Mouse (Mus musculus): Measurements from ENCODE around the gene Itga9.

Gene Itga9

DNA sequence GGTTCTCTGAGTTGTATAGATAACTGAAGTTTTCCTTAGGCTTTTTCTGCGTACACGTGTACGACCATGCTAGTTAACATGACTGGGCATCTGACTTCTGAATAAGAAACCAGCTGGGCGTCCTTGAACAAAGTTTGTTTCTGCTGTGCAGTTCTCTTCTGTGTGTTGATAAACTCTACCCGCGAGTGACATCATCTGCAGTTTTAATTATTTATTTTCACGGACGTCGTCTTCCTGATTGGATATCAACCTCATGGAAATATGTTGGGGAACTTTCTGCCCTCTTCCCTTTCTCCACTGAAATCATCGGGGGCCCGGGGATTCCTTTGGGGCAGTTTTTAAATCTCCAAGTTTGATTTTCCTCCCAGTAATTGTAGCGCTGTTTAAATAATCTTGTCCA lies 327.8 kb downstream of the Itga9 start:
- no peak for ATAC-seq (ENCODE audit: insufficient number of reproducible peaks, low FRiP score, low TSS enrichment)

- ATAC-seq (ENCODE audit: insufficient number of reproducible peaks, low FRiP score, low TSS enrichment), result no peak
Measured at GRCm38 (mm10) chr9:118935098-118935497, 328.6 kb downstream of the Itga9 start.

- no peak for ATAC-seq (ENCODE audit: insufficient number of reproducible peaks, low FRiP score, low TSS enrichment)
Measured at GRCm38 (mm10) chr9:118936071-118936470, 329.6 kb downstream of the Itga9 start.

DNA sequence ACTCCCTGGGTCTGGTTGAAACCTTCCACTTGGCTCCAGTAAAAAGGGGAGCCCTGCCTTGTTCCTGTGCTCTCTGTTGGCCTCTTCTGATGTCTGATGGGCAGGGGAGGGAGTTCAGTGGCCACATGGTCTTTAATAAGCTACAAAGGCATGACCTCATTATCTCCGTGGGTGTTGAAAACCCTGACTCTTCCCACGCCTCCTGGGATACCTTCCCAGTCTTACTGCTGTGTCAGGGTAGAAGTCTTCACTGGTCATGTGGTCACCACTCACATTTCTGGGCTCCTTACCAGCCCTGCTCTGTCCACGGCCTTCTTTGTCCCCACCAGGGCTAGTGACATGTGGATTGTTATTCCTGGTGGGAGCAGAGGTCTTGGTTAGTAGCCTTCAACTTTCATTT lies 331.0 kb downstream of the Itga9 start:
- no peak for ATAC-seq (ENCODE audit: insufficient number of reproducible peaks, low FRiP score, low TSS enrichment)

DNA sequence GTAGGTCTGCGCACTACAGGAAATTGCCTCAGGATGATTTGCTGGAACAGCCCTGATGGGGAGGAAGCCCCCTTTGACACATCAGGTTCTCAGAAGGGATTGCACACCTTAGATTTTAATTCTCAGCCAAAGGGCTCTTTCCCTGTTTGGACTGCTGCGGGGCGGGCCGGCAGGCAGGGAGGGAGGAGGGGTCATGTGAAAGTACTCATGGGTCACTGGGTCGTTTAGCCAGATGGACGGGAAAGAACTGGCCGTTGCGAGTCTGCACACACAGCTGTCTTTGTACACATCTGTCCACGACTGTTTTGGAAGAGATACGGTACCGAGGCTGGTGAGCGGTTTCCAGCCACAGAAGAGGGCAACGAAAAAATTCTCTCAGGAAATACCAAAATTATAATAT lies 332.9 kb downstream of the Itga9 start:
- no peak for ATAC-seq (ENCODE audit: insufficient number of reproducible peaks, low FRiP score, low TSS enrichment)

GRCm38 (mm10) chr9:118939831-118940230 lies 333.3 kb downstream of the Itga9 start:
- no peak for ATAC-seq (ENCODE audit: insufficient number of reproducible peaks, low FRiP score, low TSS enrichment)

GRCm38 (mm10) chr9:118940591-118941207 lies 334.2 kb downstream of the Itga9 start:
- no peak for ATAC-seq (ENCODE audit: insufficient number of reproducible peaks, low FRiP score, low TSS enrichment)

DNA sequence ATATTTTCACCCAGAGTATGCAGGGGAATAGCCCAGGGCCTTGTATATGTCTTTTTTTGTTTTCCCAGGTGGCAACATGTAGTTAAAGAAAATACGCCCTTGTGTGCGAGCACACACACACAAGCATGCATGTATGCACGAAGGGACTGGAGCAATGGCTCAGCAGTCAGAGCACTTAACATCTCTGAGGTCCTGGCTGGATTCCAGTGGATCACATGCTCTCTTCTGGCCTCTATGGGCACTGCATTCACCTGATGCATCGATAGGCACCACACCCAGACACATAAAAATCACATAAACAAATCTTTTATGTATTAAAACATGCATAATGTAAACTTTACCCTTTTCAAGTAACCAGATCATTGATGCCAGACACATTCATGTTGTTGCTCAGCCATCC lies 335.5 kb downstream of the Itga9 start:
- ATAC-seq (ENCODE audit: insufficient number of reproducible peaks, low FRiP score, low TSS enrichment), result no peak

- no peak for ATAC-seq (ENCODE audit: insufficient number of reproducible peaks, low FRiP score, low TSS enrichment)
Measured at GRCm38 (mm10) chr9:118943941-118944340, 337.5 kb downstream of the Itga9 start.

DNA sequence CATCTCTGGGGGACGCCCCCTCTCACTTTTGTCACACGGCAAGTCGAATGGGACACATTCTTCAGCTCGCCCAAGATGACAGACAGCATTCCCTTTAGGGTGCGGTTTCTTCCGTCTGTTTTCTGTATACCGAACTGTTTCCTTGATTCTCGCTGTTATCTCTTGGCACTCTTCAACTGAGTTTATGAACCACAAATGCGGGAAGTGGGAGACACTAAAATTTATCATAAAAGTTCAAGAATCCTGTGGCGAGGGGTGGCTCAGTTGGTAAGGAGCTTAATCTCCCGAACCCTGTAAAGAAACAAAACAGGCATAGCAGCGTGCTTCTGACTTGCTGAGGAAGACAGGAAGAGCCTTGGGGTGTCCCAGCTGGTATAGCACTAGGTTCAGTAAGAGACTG lies 337.9 kb downstream of the Itga9 start:
- ATAC-seq (ENCODE audit: insufficient number of reproducible peaks, low FRiP score, low TSS enrichment), result no peak

DNA sequence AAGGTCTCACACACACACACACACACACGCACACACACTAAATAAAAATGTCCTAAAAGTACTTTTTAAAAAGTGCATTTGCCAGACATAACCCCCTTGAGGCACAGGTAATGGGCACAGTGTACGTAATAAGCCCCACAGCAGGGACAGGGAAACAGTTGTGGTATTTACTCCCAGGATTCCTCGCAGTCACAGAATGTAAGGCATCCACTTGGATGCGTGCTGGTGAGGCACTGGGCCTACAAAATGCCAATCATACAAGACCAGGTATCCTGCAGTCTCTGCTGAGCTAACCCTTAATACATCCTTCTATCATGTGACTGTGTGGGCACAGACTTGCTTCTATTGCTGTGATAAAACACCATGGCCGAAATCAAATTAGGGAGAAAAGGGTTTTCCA lies 342.0 kb downstream of the Itga9 start:
- ATAC-seq (ENCODE audit: insufficient number of reproducible peaks, low FRiP score, low TSS enrichment), result no peak

- no peak for ATAC-seq (ENCODE audit: insufficient number of reproducible peaks, low FRiP score, low TSS enrichment)
Measured at GRCm38 (mm10) chr9:118949124-118949523, 342.6 kb downstream of the Itga9 start.

- ATAC-seq (ENCODE audit: insufficient number of reproducible peaks, low FRiP score, low TSS enrichment), result no peak
Measured at GRCm38 (mm10) chr9:118949654-118950053, 343.2 kb downstream of the Itga9 start.

DNA sequence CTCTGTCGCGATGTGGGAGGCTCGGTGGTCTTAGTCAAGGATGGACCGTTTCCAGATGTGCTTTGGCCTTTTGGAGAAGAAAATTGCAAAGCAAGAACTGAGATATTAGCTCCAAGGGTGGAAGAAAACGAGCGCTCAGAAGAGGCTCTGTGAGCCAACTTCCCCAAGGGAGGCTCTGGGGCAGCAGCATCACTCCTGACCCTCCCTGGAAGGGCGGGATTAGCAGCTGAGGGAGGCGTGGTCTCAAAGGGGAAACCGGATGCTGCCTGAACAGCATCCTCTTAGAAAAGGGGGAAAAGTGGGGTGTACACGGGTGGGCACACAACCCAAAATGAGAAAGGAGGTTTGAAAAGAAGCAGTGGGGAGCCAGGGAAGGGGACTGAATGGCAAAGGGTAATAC lies 343.6 kb downstream of the Itga9 start:
- no peak for ATAC-seq (ENCODE audit: insufficient number of reproducible peaks, low FRiP score, low TSS enrichment)

All from cerebellum, adult (tissue).